Mouse (Mus musculus) heart, embryonic 11.5 days (tissue): Measurements from ENCODE around the gene Mdga1. TPM values are rescaled to one million over a fixed set of nuclear protein-coding genes. Genes with fewer than 3 reads are reported as not detected.

Experiments
- ATAC-seq: fragments of 200-750 bp; cut with Nextera tagmentation; replicated peaks from 2 replicates; pipeline ENCODE4 v1.8.0; 2017; ENCODE audit warnings: moderate library complexity; ENCODE audit not compliant: insufficient number of reproducible peaks, low FRiP score, low TSS enrichment
- H3K27ac ChIP-seq: fragments of 300-500 bp; sonication (generic); 2 replicates; pipeline ENCODE4 v1.5.1; 2014; ENCODE audit warnings: mild to moderate bottlenecking, low read depth, low read length
- H3K27me3 ChIP-seq: fragments of 300-500 bp; sonication (generic); 2 replicates; pipeline ENCODE4 v1.6.1; 2014; ENCODE audit warnings: mild to moderate bottlenecking, low read length, mixed read lengths; ENCODE audit not compliant: control insufficient read depth, insufficient read depth
- H3K36me3 ChIP-seq: fragments of 300-500 bp; sonication (generic); 2 replicates; pipeline ENCODE4 v1.6.1; 2014; ENCODE audit warnings: mild to moderate bottlenecking, low read length, moderate library complexity, mixed read lengths; ENCODE audit not compliant: control insufficient read depth, insufficient read depth
- H3K4me1 ChIP-seq: fragments of 300-500 bp; sonication (generic); 2 replicates; pipeline ENCODE4 v1.6.1; 2014; ENCODE audit warnings: low read length; ENCODE audit not compliant: control insufficient read depth, insufficient read depth
- H3K4me2 ChIP-seq: fragments of 300-500 bp; sonication (generic); 2 replicates; pipeline ENCODE4 v1.6.1; 2014; ENCODE audit warnings: mild to moderate bottlenecking, moderate library complexity
- H3K4me3 ChIP-seq: fragments of 300-500 bp; sonication (generic); 2 replicates; pipeline ENCODE4 v1.5.1; 2014; ENCODE audit warnings: low read depth, low read length
- H3K9ac ChIP-seq: fragments of 300-500 bp; sonication (generic); 2 replicates; pipeline ENCODE4 v1.6.1; 2014; ENCODE audit warnings: mild to moderate bottlenecking, low read depth, low read length, moderate library complexity
- H3K9me3 ChIP-seq: fragments of 300-500 bp; sonication (generic); replicated peaks from 2 replicates; pipeline ENCODE4 v1.6.1; 2016; ENCODE audit warnings: low read length; ENCODE audit not compliant: control insufficient read depth
- WGBS: fragments of 180-500 bp; shearing (Covaris S2); extraction: QIAGEN DNeasy Blood & Tissue Kit; methylation state at CpG from one replicate; pipeline ENCODE4 v1.1.7; 2014; ENCODE audit not compliant: insufficient replicate concordance; 5-methylcytosine and 5-hydroxymethylcytosine counted together
- polyA plus RNA-seq: library from polyadenylated mRNA; unstranded; fragments of >200 nt; fragmentation: Nextera tagmentation; extraction: Ambion mirVana; gene quantifications from 2 replicates; pipeline ENCODE4 v1.2.1, GENCODE M21; 2014

Gene Mdga1
- polyA plus RNA-seq, 1 experiment from 2014 or later: 1.7 TPM

GRCm38 (mm10) chr17:29909031-29909430 is 60.9 kb downstream of the Mdga1 start:
- H3K27ac ChIP-seq: no peak overlapping the region
- H3K9ac ChIP-seq: no peak overlapping the region
- no peaks in the 10 kb centered on the region for H3K27me3 ChIP-seq
- H3K36me3 ChIP-seq: no peaks in the 10 kb centered on the region
- H3K4me1 ChIP-seq: 0 out of 2 replicates have a peak, but pooled peaks cover 2% of the 10 kb centered on the region
- H3K4me2 ChIP-seq: no peak overlapping the region
- WGBS: 89% methylated on average over 7 of the region's 7 CpGs
- H3K9me3 ChIP-seq: no peaks in the 10 kb centered on the region
- H3K4me3 ChIP-seq: no peak overlapping the region
- no peak for ATAC-seq

- WGBS: 66% methylated on average over 5 of the region's 5 CpGs
- Histone ChIP-seq H3K27me3 (no peaks in the 10 kb centered on the region), H3K4me1 (peaks cover 6% of the 10 kb centered on the region; the same call in 1 of the 2 replicates), H3K27ac (no peak overlapping the region), H3K9me3 (no peaks in the 10 kb centered on the region), H3K36me3 (no peaks in the 10 kb centered on the region), H3K4me2 (no peak overlapping the region), H3K9ac (no peak overlapping the region), H3K4me3 (no peak overlapping the region)
- no peak for ATAC-seq
Measured at GRCm38 (mm10) chr17:29904694-29905093, 65.2 kb downstream of the Mdga1 start.

- Histone ChIP-seq H3K4me1 (peaks cover 6% of the 10 kb centered on the region; the same call in 1 of the 2 replicates), H3K4me2 (no peak overlapping the region), H3K36me3 (no peaks in the 10 kb centered on the region), H3K9me3 (no peaks in the 10 kb centered on the region), H3K9ac (no peak overlapping the region), H3K27me3 (no peaks in the 10 kb centered on the region), H3K27ac (no peak overlapping the region), H3K4me3 (no peak overlapping the region)
- 66% methylated on average over 16 of the region's 16 CpGs for WGBS
- ATAC-seq: no peak
Measured at GRCm38 (mm10) chr17:29902406-29903155, 67.3 kb downstream of the Mdga1 start.

GRCm38 (mm10) chr17:29900289-29900688 is 69.6 kb downstream of the Mdga1 start:
- 85% methylated on average over 5 of the region's 5 CpGs for WGBS
- H3K9ac ChIP-seq: no peak overlapping the region
- no peak overlapping the region for H3K4me3 ChIP-seq
- H3K9me3 ChIP-seq: no peaks in the 10 kb centered on the region
- H3K4me2 ChIP-seq: no peak overlapping the region
- H3K27me3 ChIP-seq: no peaks in the 10 kb centered on the region
- ATAC-seq: no peak
- peaks cover 8% of the 10 kb centered on the region; the same call in 1 of the 2 replicates for H3K4me1 ChIP-seq
- no peak overlapping the region for H3K27ac ChIP-seq
- no peaks in the 10 kb centered on the region for H3K36me3 ChIP-seq

- 30% methylated on average over 7 of the region's 7 CpGs for WGBS
- no peaks in the 10 kb centered on the region for H3K9me3 ChIP-seq
- no peak for ATAC-seq
- peaks cover 4% of the 10 kb centered on the region; the same call in 1 of the 2 replicates for H3K27me3 ChIP-seq
- peaks cover 2% of the 10 kb centered on the region; the same call in 1 of the 2 replicates for H3K4me1 ChIP-seq
- H3K9ac ChIP-seq: no peak overlapping the region
- H3K36me3 ChIP-seq: no peaks in the 10 kb centered on the region
- no peak overlapping the region for H3K27ac ChIP-seq
- no peak overlapping the region for H3K4me3 ChIP-seq
- H3K4me2 ChIP-seq: no peak overlapping the region
Measured at GRCm38 (mm10) chr17:29896181-29897054, 73.5 kb downstream of the Mdga1 start.

GRCm38 (mm10) chr17:29895566-29895965 is 74.3 kb downstream of the Mdga1 start:
- H3K4me3 ChIP-seq: no peak overlapping the region
- H3K36me3 ChIP-seq: no peaks in the 10 kb centered on the region
- WGBS: 76% methylated on average over 5 of the region's 5 CpGs
- no peaks in the 10 kb centered on the region for H3K9me3 ChIP-seq
- H3K27ac ChIP-seq: no peak overlapping the region
- peaks cover 13% of the 10 kb centered on the region for H3K27me3 ChIP-seq
- no peak overlapping the region for H3K9ac ChIP-seq
- no peak for ATAC-seq
- no peak overlapping the region for H3K4me2 ChIP-seq
- peaks cover 2% of the 10 kb centered on the region; the same call in 1 of the 2 replicates for H3K4me1 ChIP-seq

- Histone ChIP-seq H3K4me3 (no peak overlapping the region), H3K36me3 (no peaks in the 10 kb centered on the region), H3K4me2 (no peak overlapping the region), H3K27ac (no peak overlapping the region), H3K27me3 (peaks cover 19% of the 10 kb centered on the region), H3K4me1 (peaks cover 2% of the 10 kb centered on the region; the same call in 1 of the 2 replicates), H3K9ac (no peak overlapping the region), H3K9me3 (no peaks in the 10 kb centered on the region)
- 87% methylated on average over 5 of the region's 5 CpGs for WGBS
- no peak for ATAC-seq
Measured at GRCm38 (mm10) chr17:29894965-29895364, 74.9 kb downstream of the Mdga1 start.

GRCm38 (mm10) chr17:29890451-29891110 is 79.3 kb downstream of the Mdga1 start:
- 57% methylated on average over 7 of the region's 7 CpGs for WGBS
- H3K4me1 ChIP-seq: peaks cover 20% of the 10 kb centered on the region
- H3K36me3 ChIP-seq: no peaks in the 10 kb centered on the region
- no peak overlapping the region for H3K27ac ChIP-seq
- ATAC-seq: no peak
- H3K4me2 ChIP-seq: no peak overlapping the region
- H3K4me3 ChIP-seq: no peak overlapping the region
- H3K27me3 ChIP-seq: peaks cover 48% of the 10 kb centered on the region
- no peaks in the 10 kb centered on the region for H3K9me3 ChIP-seq
- H3K9ac ChIP-seq: no peak overlapping the region
